Mouse (Mus musculus) stomach, embryonic 14.5 days (tissue): ENCODE data around the gene Rps27. TPM values are rescaled to one million over a fixed set of nuclear protein-coding genes. Genes with fewer than 3 reads are reported as not detected.

ENCODE experiments used
- ATAC-seq: fragments of 200-750 bp; cut with Nextera tagmentation; 2 replicates; pipeline ENCODE4 v1.8.0; 2017; ENCODE audit warnings: low read depth, moderate TSS enrichment; ENCODE audit not compliant: insufficient number of reproducible peaks, insufficient read depth, low FRiP score
- H3K27ac ChIP-seq: fragments of 300-500 bp; sonication (generic); 2 replicates; pipeline ENCODE4 v1.5.1; 2014; ENCODE audit warnings: mild to moderate bottlenecking, low read length, moderate library complexity, mixed read lengths
- H3K27me3 ChIP-seq: fragments of 300-500 bp; sonication (generic); 2 replicates; pipeline ENCODE4 v1.6.1; 2014; ENCODE audit warnings: low read length, control low read depth, mixed read lengths; ENCODE audit not compliant: control insufficient read depth, insufficient read depth
- H3K36me3 ChIP-seq: fragments of 300-500 bp; sonication (generic); 2 replicates; pipeline ENCODE4 v1.6.1; 2014; ENCODE audit warnings: mild to moderate bottlenecking, control low read depth, low read length, moderate library complexity, mixed read lengths; ENCODE audit not compliant: control insufficient read depth, insufficient read depth
- H3K4me1 ChIP-seq: fragments of 300-500 bp; sonication (generic); 2 replicates; pipeline ENCODE4 v1.6.1; 2014; ENCODE audit warnings: low read length, control low read depth, mixed read lengths; ENCODE audit not compliant: control insufficient read depth, insufficient read depth
- H3K4me2 ChIP-seq: fragments of 300-500 bp; sonication (generic); replicated peaks from 2 replicates; pipeline ENCODE4 v1.6.1; 2014; ENCODE audit warnings: low read depth, low read length, control low read depth
- H3K4me3 ChIP-seq: fragments of 300-500 bp; sonication (generic); 2 replicates; pipeline ENCODE4 v1.5.1; 2014; ENCODE audit warnings: low read depth, low read length, control low read depth
- H3K9ac ChIP-seq: fragments of 300-500 bp; sonication (generic); replicated peaks from 2 replicates; pipeline ENCODE4 v1.6.1; 2014; ENCODE audit warnings: low read depth, mild to moderate bottlenecking, control low read depth, low read length, moderate library complexity, mixed read lengths
- H3K9me3 ChIP-seq: fragments of 300-500 bp; sonication (generic); 2 replicates; pipeline ENCODE4 v1.6.1; 2016; ENCODE audit warnings: low read depth, low read length, control low read depth; ENCODE audit not compliant: control insufficient read depth
- WGBS: fragments of 180-500 bp; shearing (Covaris S2); extraction: QIAGEN DNeasy Blood & Tissue Kit; methylation state at CpG from one replicate; pipeline ENCODE4 v1.1.7; 2014; 5-methylcytosine and 5-hydroxymethylcytosine counted together
- polyA plus RNA-seq: library from polyadenylated mRNA; unstranded; fragments of >200 nt; fragmentation: Nextera tagmentation; extraction: Ambion mirVana; gene quantifications from 2 replicates; pipeline ENCODE4 v1.2.1, GENCODE M21; 2014

The Rps27 gene
- 2,110 and 2,351 TPM in 2 replicates for polyA plus RNA-seq

DNA sequence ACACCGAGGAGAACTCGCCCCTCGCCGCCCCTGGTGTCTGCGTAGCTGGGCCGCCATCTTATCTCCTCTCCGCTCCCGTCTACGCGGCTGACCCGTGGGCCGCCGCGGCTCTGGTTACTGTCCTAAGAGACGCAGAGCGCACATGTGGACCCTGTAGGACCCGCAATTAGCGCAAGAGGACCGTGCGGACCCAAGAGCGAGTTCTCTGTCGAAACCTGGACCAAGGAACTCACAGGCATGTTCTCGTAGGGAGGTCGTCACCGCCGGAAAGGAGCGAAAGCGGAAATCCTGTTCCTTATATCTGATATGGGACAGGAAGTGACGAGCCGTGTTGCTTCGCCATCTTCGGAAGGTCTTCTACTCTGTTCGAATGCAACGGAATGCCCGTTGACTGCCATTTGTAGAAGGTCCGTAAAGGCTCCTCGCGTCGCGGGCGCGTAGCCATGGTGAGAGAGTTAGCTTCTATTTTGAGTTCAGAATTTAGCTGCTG lies at the start of gene Rps27, which contains the start of gene Rab13:
Rps27 (minus strand) TSS at position 275 of the 490 bp plus-strand sequence.
Rab13 (plus strand) TSS at position 319 of the 490 bp plus-strand sequence.
- Histone ChIP-seq H3K27ac (peak within 1 kb of the TSS; percentile 80), H3K27me3 (no peaks in the 10 kb centered on the region), H3K4me3 (peak within 1 kb of the TSS; percentile 55), H3K9me3 (no peaks in the 10 kb centered on the region), H3K9ac (peak within 1 kb of the TSS; percentile 72), H3K4me2 (peak within 1 kb of the TSS; percentile 94), H3K36me3 (peaks cover 37% of the 10 kb centered on the region), H3K4me1 (peaks cover 11% of the 10 kb centered on the region; the same call in 1 of the 2 replicates)
- 0% methylated on average over 42 of the region's 42 CpGs for WGBS
- ATAC-seq, result peak; percentile 95

GRCm38 (mm10) chr3:90258521-90258920 lies 45.1 kb upstream of the Rps27 start:
- Histone ChIP-seq H3K4me3 (no peak overlapping the region), H3K4me1 (peaks cover 6% of the 10 kb centered on the region; the same call in 1 of the 2 replicates), H3K27ac (no peak overlapping the region), H3K36me3 (peaks cover 53% of the 10 kb centered on the region), H3K9ac (no peak overlapping the region), H3K4me2 (no peak overlapping the region), H3K27me3 (no peaks in the 10 kb centered on the region), H3K9me3 (no peaks in the 10 kb centered on the region)
- ATAC-seq, result no peak
- WGBS, result 88% methylated on average over 4 of the region's 4 CpGs

GRCm38 (mm10) chr3:90256731-90257530 lies 43.5 kb upstream of the Rps27 start:
- Histone ChIP-seq H3K9ac (no peak overlapping the region), H3K36me3 (peaks cover 37% of the 10 kb centered on the region), H3K27ac (no peak overlapping the region), H3K27me3 (no peaks in the 10 kb centered on the region), H3K4me3 (no peak overlapping the region), H3K9me3 (no peaks in the 10 kb centered on the region), H3K4me1 (peaks cover 6% of the 10 kb centered on the region; the same call in 1 of the 2 replicates), H3K4me2 (no peak overlapping the region)
- 88% methylated on average over 19 of the region's 19 CpGs for WGBS
- no peak for ATAC-seq

GRCm38 (mm10) chr3:90255784-90256353 lies 42.4 kb upstream of the Rps27 start:
- no peak overlapping the region for H3K27ac ChIP-seq
- H3K4me2 ChIP-seq, result no peak overlapping the region
- no peaks in the 10 kb centered on the region for H3K9me3 ChIP-seq
- H3K36me3 ChIP-seq, result peaks cover 34% of the 10 kb centered on the region
- no peak overlapping the region for H3K4me3 ChIP-seq
- peaks cover 6% of the 10 kb centered on the region; the same call in 1 of the 2 replicates for H3K4me1 ChIP-seq
- WGBS, result 89% methylated on average over 14 of the region's 14 CpGs
- no peak for ATAC-seq
- H3K27me3 ChIP-seq, result no peaks in the 10 kb centered on the region
- H3K9ac ChIP-seq, result no peak overlapping the region

- no peak for ATAC-seq
- H3K27ac ChIP-seq, result peak overlapping the region; percentile 21; the same call in 1 of the 2 replicates
Observed at GRCm38 (mm10) chr3:90255194-90255565, 41.7 kb upstream of the Rps27 start.

GRCm38 (mm10) chr3:90254419-90255193 lies 41.2 kb upstream of the Rps27 start:
- peaks cover 27% of the 10 kb centered on the region for H3K36me3 ChIP-seq
- peaks cover 6% of the 10 kb centered on the region; the same call in 1 of the 2 replicates for H3K4me1 ChIP-seq
- no peaks in the 10 kb centered on the region for H3K9me3 ChIP-seq
- peak; percentile 51; the same call in 1 of the 2 replicates for ATAC-seq
- H3K27ac ChIP-seq, result peak overlapping the region; percentile 86
- H3K27me3 ChIP-seq, result no peaks in the 10 kb centered on the region
- H3K4me3 ChIP-seq, result peak overlapping the region; percentile 79
- H3K9ac ChIP-seq, result peak overlapping the region; percentile 85
- peak overlapping the region; percentile 70 for H3K4me2 ChIP-seq
- under 1% methylated on average over 41 of the region's 41 CpGs for WGBS

More at GRCm38 (mm10) chr3:90255194-90255565, 41.7 kb upstream of the Rps27 start:
- Histone ChIP-seq H3K4me2 (peak overlapping the region; percentile 70), H3K27me3 (no peaks in the 10 kb centered on the region), H3K9ac (peak overlapping the region; percentile 85; the same call in 1 of the 2 replicates), H3K9me3 (no peaks in the 10 kb centered on the region), H3K4me1 (peaks cover 6% of the 10 kb centered on the region; the same call in 1 of the 2 replicates), H3K4me3 (peak overlapping the region; percentile 79), H3K36me3 (peaks cover 28% of the 10 kb centered on the region)
- WGBS, result 13% methylated on average over 2 of the region's 2 CpGs

DNA sequence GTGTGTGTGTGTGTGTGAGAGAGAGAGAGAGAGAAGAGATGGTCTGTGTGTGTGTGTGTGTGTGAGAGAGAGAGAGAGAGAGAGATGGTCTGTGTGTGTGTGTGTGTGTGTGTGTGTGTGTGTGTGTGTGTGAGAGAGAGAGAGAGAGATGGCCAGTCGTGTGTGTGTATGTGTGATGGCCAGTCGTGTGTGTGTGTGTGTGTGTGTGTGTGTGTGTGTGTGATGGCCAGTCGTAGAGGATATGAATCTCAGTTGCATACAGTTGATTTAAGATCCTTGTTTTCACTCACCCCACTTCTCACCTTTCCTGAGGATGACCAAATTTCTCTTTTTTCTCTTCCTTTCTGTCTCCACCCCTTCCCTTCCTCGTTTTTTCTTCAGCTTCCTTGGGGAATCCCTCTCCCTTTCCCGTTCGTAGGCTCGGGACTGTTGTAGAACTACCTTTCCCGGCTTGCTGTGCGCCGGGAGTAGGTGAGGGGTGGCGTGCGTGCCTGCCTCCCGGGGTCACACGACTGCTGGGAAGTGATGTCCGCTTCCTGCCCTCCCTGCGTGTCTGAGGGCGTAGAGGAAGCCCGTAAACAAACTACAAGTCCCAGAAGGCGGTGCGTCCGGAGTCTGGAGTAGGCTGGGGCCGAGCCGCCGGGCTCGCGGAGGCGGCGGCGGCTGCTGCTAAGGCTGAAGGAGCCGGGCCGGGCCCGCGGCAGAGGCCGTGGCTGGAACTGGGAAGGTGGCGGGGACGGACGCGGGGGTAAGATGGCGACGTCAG lies 40.4 kb upstream of the Rps27 start, which contains the start of gene Crtc2:
Crtc2 (plus strand) TSS at position 511 of the 766 bp plus-strand sequence.
- Histone ChIP-seq H3K4me1 (peaks cover 12% of the 10 kb centered on the region; the same call in 1 of the 2 replicates), H3K4me3 (peak within 1 kb of the TSS; percentile 79)
- ATAC-seq, result peak; percentile 98

More for the DNA sequence above, 40.4 kb upstream of the Rps27 start, which contains the start of gene Crtc2:
- Histone ChIP-seq H3K36me3 (peaks cover 23% of the 10 kb centered on the region), H3K4me2 (peak within 1 kb of the TSS; percentile 70), H3K9ac (peak within 1 kb of the TSS; percentile 85), H3K27ac (peak within 1 kb of the TSS; percentile 86), H3K9me3 (no peaks in the 10 kb centered on the region), H3K27me3 (no peaks in the 10 kb centered on the region)
- under 1% methylated on average over 39 of the region's 40 CpGs for WGBS
